Mouse (Mus musculus): ENCODE data around the gene Crbn. TPM values are rescaled to one million over a fixed set of nuclear protein-coding genes. Genes with fewer than 3 reads are reported as not detected.

Gene Crbn
- polyA plus RNA-seq, 1 experiment = 17.7 TPM

GRCm38 (mm10) chr6:106793088-106793487 lies 6.8 kb downstream of the Crbn start:
- H3K27ac ChIP-seq (ENCODE audit: insufficient read depth, low read depth, low read length) = no peak overlapping the region
- H3K4me3 ChIP-seq (ENCODE audit: insufficient read depth, low read depth, low read length) = no peak overlapping the region
- peaks cover 7% of the 10 kb centered on the region for H3K36me3 ChIP-seq (ENCODE audit: control insufficient read depth, insufficient read depth, low read length)
- TF ChIP-seq POLR2A (IDR thresholded peaks at IDR 0.05; ENCODE audit: low read depth, low read length) = no peak
- peaks cover 5% of the 10 kb centered on the region; the same call in 1 of the 2 replicates for H3K4me1 ChIP-seq (ENCODE audit: control insufficient read depth, insufficient read depth, low read length)
- no peaks in the 10 kb centered on the region for H3K27me3 ChIP-seq (replicated peaks; ENCODE audit: control insufficient read depth, insufficient read depth, low read length)
- no peak for DNase-seq
- 90% methylated on average over 7 of the region's 7 CpGs for WGBS

- peaks cover 5% of the 10 kb centered on the region; the same call in 1 of the 2 replicates for H3K4me1 ChIP-seq (ENCODE audit: control insufficient read depth, insufficient read depth, low read length)
- no peak overlapping the region for H3K27ac ChIP-seq (ENCODE audit: insufficient read depth, low read depth, low read length)
- DNase-seq = no peak
- H3K27me3 ChIP-seq (replicated peaks; ENCODE audit: control insufficient read depth, insufficient read depth, low read length) = no peaks in the 10 kb centered on the region
- H3K36me3 ChIP-seq (ENCODE audit: control insufficient read depth, insufficient read depth, low read length) = peaks cover 7% of the 10 kb centered on the region
- no peak overlapping the region for H3K4me3 ChIP-seq (ENCODE audit: insufficient read depth, low read depth, low read length)
- 93% methylated on average over 5 of the region's 5 CpGs for WGBS
- TF ChIP-seq POLR2A (IDR thresholded peaks at IDR 0.05; ENCODE audit: low read depth, low read length) (no peak), CTCF (conservative IDR thresholded peaks at IDR 0.05; ENCODE audit: insufficient read depth, insufficient read length, low read depth, low read length) (no peak)
Observed at GRCm38 (mm10) chr6:106792486-106792885, 7.4 kb downstream of the Crbn start.

GRCm38 (mm10) chr6:106791429-106791828 lies 8.4 kb downstream of the Crbn start:
- 86% methylated on average over 8 of the region's 8 CpGs for WGBS
- TF ChIP-seq CTCF (conservative IDR thresholded peaks at IDR 0.05; ENCODE audit: insufficient read depth, insufficient read length, low read depth, low read length) = no peak
- no peak for TF ChIP-seq POLR2A (IDR thresholded peaks at IDR 0.05; ENCODE audit: low read depth, low read length)
- H3K36me3 ChIP-seq (ENCODE audit: control insufficient read depth, insufficient read depth, low read length) = peaks cover 7% of the 10 kb centered on the region
- no peak overlapping the region for H3K4me3 ChIP-seq (ENCODE audit: insufficient read depth, low read depth, low read length)
- DNase-seq = no peak
- H3K27ac ChIP-seq (ENCODE audit: insufficient read depth, low read depth, low read length) = no peak overlapping the region
- H3K27me3 ChIP-seq (replicated peaks; ENCODE audit: control insufficient read depth, insufficient read depth, low read length) = no peaks in the 10 kb centered on the region
- H3K4me1 ChIP-seq (ENCODE audit: control insufficient read depth, insufficient read depth, low read length) = peaks cover 5% of the 10 kb centered on the region; the same call in 1 of the 2 replicates

- no peak overlapping the region for H3K4me3 ChIP-seq (ENCODE audit: insufficient read depth, low read depth, low read length)
- peaks cover 5% of the 10 kb centered on the region; the same call in 1 of the 2 replicates for H3K4me1 ChIP-seq (ENCODE audit: control insufficient read depth, insufficient read depth, low read length)
- peaks cover 8% of the 10 kb centered on the region for H3K36me3 ChIP-seq (ENCODE audit: control insufficient read depth, insufficient read depth, low read length)
- no peak for DNase-seq
- TF ChIP-seq POLR2A (IDR thresholded peaks at IDR 0.05; ENCODE audit: low read depth, low read length) (no peak), CTCF (conservative IDR thresholded peaks at IDR 0.05; ENCODE audit: insufficient read depth, insufficient read length, low read depth, low read length) (no peak)
- 93% methylated on average over 3 of the region's 3 CpGs for WGBS
- no peaks in the 10 kb centered on the region for H3K27me3 ChIP-seq (replicated peaks; ENCODE audit: control insufficient read depth, insufficient read depth, low read length)
- H3K27ac ChIP-seq (ENCODE audit: insufficient read depth, low read depth, low read length) = no peak overlapping the region
Observed at GRCm38 (mm10) chr6:106787138-106787537, 12.7 kb downstream of the Crbn start.

- peaks cover 2% of the 10 kb centered on the region; the same call in 1 of the 2 replicates for H3K36me3 ChIP-seq (ENCODE audit: control insufficient read depth, insufficient read depth, low read length)
- TF ChIP-seq POLR2A (IDR thresholded peaks at IDR 0.05; ENCODE audit: low read depth, low read length) (no peak), CTCF (conservative IDR thresholded peaks at IDR 0.05; ENCODE audit: insufficient read depth, insufficient read length, low read depth, low read length) (no peak)
- H3K4me1 ChIP-seq (ENCODE audit: control insufficient read depth, insufficient read depth, low read length) = peaks cover 4% of the 10 kb centered on the region; the same call in 1 of the 2 replicates
- DNase-seq = no peak
- no peaks in the 10 kb centered on the region for H3K27me3 ChIP-seq (replicated peaks; ENCODE audit: control insufficient read depth, insufficient read depth, low read length)
- 16% methylated on average over 4 of the region's 4 CpGs for WGBS
- H3K27ac ChIP-seq (ENCODE audit: insufficient read depth, low read depth, low read length) = no peak overlapping the region
- H3K4me3 ChIP-seq (ENCODE audit: insufficient read depth, low read depth, low read length) = peak overlapping the region; percentile 78
Observed at GRCm38 (mm10) chr6:106770046-106770445, 29.8 kb downstream of the Crbn start.

- peak overlapping the region; percentile 78 for H3K4me3 ChIP-seq (ENCODE audit: insufficient read depth, low read depth, low read length)
- H3K36me3 ChIP-seq (ENCODE audit: control insufficient read depth, insufficient read depth, low read length) = peaks cover 2% of the 10 kb centered on the region; the same call in 1 of the 2 replicates
Observed at GRCm38 (mm10) chr6:106769290-106769866, 30.5 kb downstream of the Crbn start.

GRCm38 (mm10) chr6:106768640-106769289 lies 31.1 kb downstream of the Crbn start, which contains the start of gene Trnt1:
Gene Trnt1, plus strand, starts transcription at chr6:106769120.
- TF ChIP-seq POLR2A (IDR thresholded peaks at IDR 0.05; ENCODE audit: low read depth, low read length) = peak; percentile 78
- no peak for TF ChIP-seq CTCF (conservative IDR thresholded peaks at IDR 0.05; ENCODE audit: insufficient read depth, insufficient read length, low read depth, low read length)
- H3K27me3 ChIP-seq (replicated peaks; ENCODE audit: control insufficient read depth, insufficient read depth, low read length) = no peaks in the 10 kb centered on the region
- DNase-seq = peak; percentile 99
- peak within 1 kb of the TSS; percentile 79; the same call in 1 of the 2 replicates for H3K27ac ChIP-seq (ENCODE audit: insufficient read depth, low read depth, low read length)
- H3K4me1 ChIP-seq (ENCODE audit: control insufficient read depth, insufficient read depth, low read length) = peaks cover 4% of the 10 kb centered on the region; the same call in 1 of the 2 replicates
- peaks cover 2% of the 10 kb centered on the region; the same call in 1 of the 2 replicates for H3K36me3 ChIP-seq (ENCODE audit: control insufficient read depth, insufficient read depth, low read length)
- H3K4me3 ChIP-seq (ENCODE audit: insufficient read depth, low read depth, low read length) = peak within 1 kb of the TSS; percentile 78
- WGBS = 4% methylated on average over 35 of the region's 35 CpGs

More at GRCm38 (mm10) chr6:106769290-106769866, 30.5 kb downstream of the Crbn start:
- TF ChIP-seq CTCF (conservative IDR thresholded peaks at IDR 0.05; ENCODE audit: insufficient read depth, insufficient read length, low read depth, low read length) (no peak), POLR2A (IDR thresholded peaks at IDR 0.05; ENCODE audit: low read depth, low read length) (no peak)
- Histone ChIP-seq H3K4me1 (ENCODE audit: control insufficient read depth, insufficient read depth, low read length) (peaks cover 4% of the 10 kb centered on the region; the same call in 1 of the 2 replicates), H3K27me3 (replicated peaks; ENCODE audit: control insufficient read depth, insufficient read depth, low read length) (no peaks in the 10 kb centered on the region), H3K27ac (ENCODE audit: insufficient read depth, low read depth, low read length) (peak overlapping the region; percentile 39; the same call in 1 of the 2 replicates)
- WGBS = under 1% methylated on average over 33 of the region's 33 CpGs
- DNase-seq = peak; percentile 8

All from kidney, adult 2 months (tissue).